24 mouse cellular contexts compared by ENCODE assay signal in genomic region chr10:94741459-94741858, GRCm38 (mm10). TPM values are rescaled to one million over a fixed set of nuclear protein-coding genes. Genes with fewer than 3 reads are reported as not detected.
DNase-seq lines count a peak whose midpoint lies in the region; ATAC-seq lines count a peak whose summit lies in the region.
"Had no signal": no experiment of that assay in that cellular context is flagged by ENCODE, and none has a peak within 500 bp of the region (broad histone marks: within the 10 kb centered on the region; RNA-seq: fewer than 3 reads in every experiment).

No protein-coding gene starts in this region.

- DNase-seq in 416B (ENCODE audit: low read depth) (peak; percentile 63), MN1 (ENCODE audit: low spot score) (peak; percentile 17)
- peak; percentile 4 for DNase-seq in large intestine, adult 2 months (ENCODE audit: low read depth, low spot score)
- DNase-seq in lung, adult 18-20 months = no peak
- DNase-seq in urinary bladder, adult 2 months (ENCODE audit: low spot score) = no peak
- DNase-seq: adrenal gland, postnatal 10 days; adrenal gland, postnatal 25 days; cerebellum, adult 11 months; cerebellum, adult 18-20 months; cerebellum, adult 8-10 months; cerebellum, adult 9-11 months; cerebellum, postnatal 14 days; cerebellum, postnatal 36 days; embryo, embryonic 11 days had no signal

- no peak overlapping the region for H3K4me3 ChIP-seq in intestine, embryonic 16.5 days (ENCODE audit: low read length)
- H3K4me3 ChIP-seq: embryonic facial prominence, embryonic 13.5 days; embryonic facial prominence, embryonic 15.5 days; erythroblast, embryonic 14.5 days; forebrain, embryonic 10.5 days; forebrain, embryonic 12.5 days had no signal

- no peaks in the 10 kb centered on the region for H3K36me3 ChIP-seq in intestine, embryonic 16.5 days (ENCODE audit: control insufficient read depth, insufficient read depth, low read length)
- H3K36me3 ChIP-seq: embryonic facial prominence, embryonic 13.5 days; embryonic facial prominence, embryonic 15.5 days; forebrain, embryonic 12.5 days had no signal

- ATAC-seq in intestine, embryonic 16.5 days = no peak
- ATAC-seq: activated CD4-positive, CD25-positive, alpha-beta regulatory T cell, adult 4 months; forebrain, embryonic 14.5 days; forebrain, embryonic 16.5 days; Patski had no signal

- H3K9ac ChIP-seq in intestine, embryonic 16.5 days (ENCODE audit: low read depth, low read length) = no peak overlapping the region
- H3K9ac ChIP-seq: embryonic facial prominence, embryonic 13.5 days; embryonic facial prominence, embryonic 15.5 days; forebrain, embryonic 12.5 days had no signal

- WGBS in large intestine, adult 2 months = 79% methylated on average over 3 of the region's 3 CpGs
- 93% methylated on average over 3 of the region's 3 CpGs for WGBS in intestine, embryonic 16.5 days

- H3K4me2 ChIP-seq in intestine, embryonic 16.5 days (ENCODE audit: low read depth, low read length) = no peak overlapping the region
- H3K4me2 ChIP-seq: embryonic facial prominence, embryonic 13.5 days; embryonic facial prominence, embryonic 15.5 days; forebrain, embryonic 12.5 days had no signal

- H3K4me1 ChIP-seq in intestine, embryonic 16.5 days (ENCODE audit: control insufficient read depth, insufficient read depth, low read length) = no peaks in the 10 kb centered on the region
- H3K4me1 ChIP-seq: embryonic facial prominence, embryonic 13.5 days; embryonic facial prominence, embryonic 15.5 days; forebrain, embryonic 12.5 days had no signal

- no peak overlapping the region for H3K27ac ChIP-seq in intestine, embryonic 16.5 days (ENCODE audit: low read length)
- H3K27ac ChIP-seq: embryonic facial prominence, embryonic 13.5 days; embryonic facial prominence, embryonic 15.5 days; forebrain, embryonic 10.5 days; forebrain, embryonic 12.5 days had no signal

- H3K27me3 ChIP-seq in intestine, embryonic 16.5 days (replicated peaks; ENCODE audit: control insufficient read depth, insufficient read depth, low read length) = no peaks in the 10 kb centered on the region
- H3K27me3 ChIP-seq: embryonic facial prominence, embryonic 13.5 days; embryonic facial prominence, embryonic 15.5 days; forebrain, embryonic 12.5 days; Patski had no signal

- no peaks in the 10 kb centered on the region for H3K9me3 ChIP-seq in intestine, embryonic 16.5 days (ENCODE audit: control insufficient read depth, low read length)
- H3K9me3 ChIP-seq: embryonic facial prominence, embryonic 13.5 days; embryonic facial prominence, embryonic 15.5 days; forebrain, embryonic 10.5 days; forebrain, embryonic 12.5 days had no signal

RNA-seq across cellular contexts. Expression of gene Cep83, which starts 53.0 kb away (rescaled TPM):
- polyA plus RNA-seq in large intestine, adult 2 months (2012; rRNA removed) = 1.4 and 2.2 TPM in 2 replicates
- 10.1 and 10.2 TPM in 2 replicates for polyA plus RNA-seq in intestine, embryonic 16.5 days (2015; fragmentation: Nextera tagmentation; extraction: Ambion mirVana)
- polyA plus RNA-seq in urinary bladder, adult 2 months (2012; rRNA removed) = 10.1 and 10.8 TPM in 2 replicates

Comparison
In these comparisons a context has a peak if more than half of its experiments do, and no peak if none do; other contexts are left out.
1. DNase-seq: peak in 416B (single experiment), MN1 (single experiment) and large intestine, adult 2 months (single experiment); none in lung, adult 18-20 months (0 of 2) and urinary bladder, adult 2 months (single experiment).